Mouse (Mus musculus) midbrain, embryonic 12.5 days (tissue): ENCODE data around the gene Mtfr1l. TPM values are rescaled to one million over a fixed set of nuclear protein-coding genes. Genes with fewer than 3 reads are reported as not detected.
"Not testable (repeated sequence)": the region's sequence is repeated elsewhere in the genome, so short reads cannot be mapped to it uniquely, and the experiment has no call there.

Experiments
- ATAC-seq: fragments of 200-750 bp; cut with Nextera tagmentation; 2 replicates; pipeline ENCODE4 v1.8.0; 2017; ENCODE audit warnings: low read depth, moderate TSS enrichment, moderate library complexity; ENCODE audit not compliant: low FRiP score
- H3K27ac ChIP-seq: fragments of 300-500 bp; sonication (generic); replicated peaks from 2 replicates; pipeline ENCODE4 v1.5.1; 2016; ENCODE audit warnings: mild to moderate bottlenecking
- H3K27me3 ChIP-seq: fragments of 300-500 bp; sonication (generic); 2 replicates; pipeline ENCODE4 v1.6.1; 2016; ENCODE audit warnings: mild to moderate bottlenecking
- H3K36me3 ChIP-seq: fragments of 300-500 bp; sonication (generic); 2 replicates; pipeline ENCODE4 v1.6.1; 2016
- H3K4me1 ChIP-seq: fragments of 300-500 bp; sonication (generic); 2 replicates; pipeline ENCODE4 v1.6.1; 2016
- H3K4me2 ChIP-seq: fragments of 300-500 bp; sonication (generic); replicated peaks from 2 replicates; pipeline ENCODE4 v1.6.1; 2016; ENCODE audit warnings: mild to moderate bottlenecking, moderate library complexity
- H3K4me3 ChIP-seq: fragments of 300-500 bp; sonication (generic); 2 replicates; pipeline ENCODE4 v1.5.1; 2016; ENCODE audit warnings: mild to moderate bottlenecking
- H3K9ac ChIP-seq: fragments of 300-500 bp; sonication (generic); replicated peaks from 2 replicates; pipeline ENCODE4 v1.6.1; 2016; ENCODE audit warnings: mild to moderate bottlenecking, moderate library complexity
- H3K9me3 ChIP-seq: fragments of 300-500 bp; sonication (generic); 2 replicates; pipeline ENCODE4 v1.6.1; 2016; ENCODE audit warnings: mild to moderate bottlenecking
- WGBS: fragments of 180-500 bp; shearing (Covaris S2); methylation state at CpG from one replicate; pipeline ENCODE4 v1.1.7; 2016; 5-methylcytosine and 5-hydroxymethylcytosine counted together
- polyA plus RNA-seq: library from polyadenylated mRNA; unstranded; fragments of >200 nt; fragmentation: Nextera tagmentation; extraction: Ambion mirVana; gene quantifications from 2 replicates; pipeline ENCODE4 v1.2.1, GENCODE M21; 2016

Gene Mtfr1l
- polyA plus RNA-seq, 1 experiment from 2014 or later: 133 TPM

- no peak overlapping the region for H3K4me3 ChIP-seq
- peaks cover 4% of the 10 kb centered on the region; the same call in 1 of the 2 replicates for H3K27me3 ChIP-seq
- 70% methylated on average over 4 of the region's 4 CpGs for WGBS
- H3K4me1 ChIP-seq: peaks cover 17% of the 10 kb centered on the region
- H3K9me3 ChIP-seq: no peaks in the 10 kb centered on the region
- H3K27ac ChIP-seq: no peak overlapping the region
- peak; percentile 55 for ATAC-seq
- no peak overlapping the region for H3K9ac ChIP-seq
- H3K36me3 ChIP-seq: no peaks in the 10 kb centered on the region; the same call in 1 of the 2 replicates
- peak overlapping the region; percentile 86 for H3K4me2 ChIP-seq
Measured at GRCm38 (mm10) chr4:134510396-134510795, 24.8 kb downstream of the Mtfr1l start.

GRCm38 (mm10) chr4:134506713-134507112 lies 28.5 kb downstream of the Mtfr1l start:
- no peak overlapping the region for H3K9ac ChIP-seq
- WGBS: 86% methylated on average over 19 of the region's 19 CpGs
- H3K4me2 ChIP-seq: no peak overlapping the region
- no peak overlapping the region for H3K4me3 ChIP-seq
- H3K27me3 ChIP-seq: peaks cover 4% of the 10 kb centered on the region; the same call in 1 of the 2 replicates
- no peaks in the 10 kb centered on the region; the same call in 1 of the 2 replicates for H3K36me3 ChIP-seq
- no peak overlapping the region for H3K27ac ChIP-seq
- no peaks in the 10 kb centered on the region for H3K9me3 ChIP-seq
- ATAC-seq: no peak
- H3K4me1 ChIP-seq: peaks cover 8% of the 10 kb centered on the region

DNA sequence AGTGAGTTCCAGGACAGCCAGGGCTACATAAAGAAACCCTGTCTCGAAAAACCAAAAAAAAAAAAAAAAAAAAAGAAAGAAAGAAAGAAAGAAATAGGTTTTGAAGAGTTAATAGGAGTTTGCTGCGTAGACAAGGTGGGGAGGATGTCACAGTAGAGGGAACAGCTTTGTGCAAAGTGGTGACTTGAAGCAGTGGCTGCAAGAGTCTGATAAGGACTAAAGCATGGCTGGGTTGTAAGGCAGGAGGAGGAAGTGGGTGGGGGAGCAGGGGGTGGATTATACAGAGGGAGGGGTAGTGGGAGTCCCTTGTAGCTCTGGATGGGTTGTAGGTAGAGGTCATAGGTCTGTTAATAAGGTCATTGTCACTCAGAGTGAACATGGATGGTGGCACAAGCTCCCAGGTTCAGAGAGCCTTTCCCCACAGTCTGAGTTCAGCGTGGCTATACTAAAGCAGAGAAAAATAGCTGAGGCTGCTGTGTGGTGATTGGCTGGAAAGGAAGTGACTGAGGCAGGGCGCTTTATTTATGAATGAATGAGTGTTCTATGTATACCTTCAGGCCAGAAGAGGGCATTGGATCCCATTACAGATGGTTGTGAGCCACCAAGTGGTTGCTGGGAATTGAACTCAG lies 29.1 kb downstream of the Mtfr1l start:
- H3K4me1 ChIP-seq: peaks cover 1% of the 10 kb centered on the region; the same call in 1 of the 2 replicates
- no peak for ATAC-seq
- no peaks in the 10 kb centered on the region for H3K9me3 ChIP-seq
- 74% methylated on average over 3 of the region's 4 CpGs for WGBS
- no peak overlapping the region for H3K27ac ChIP-seq
- H3K36me3 ChIP-seq: no peaks in the 10 kb centered on the region; the same call in 1 of the 2 replicates
- H3K4me3 ChIP-seq: no peak overlapping the region
- no peak overlapping the region for H3K9ac ChIP-seq
- peaks cover 4% of the 10 kb centered on the region; the same call in 1 of the 2 replicates for H3K27me3 ChIP-seq
- no peak overlapping the region for H3K4me2 ChIP-seq

DNA sequence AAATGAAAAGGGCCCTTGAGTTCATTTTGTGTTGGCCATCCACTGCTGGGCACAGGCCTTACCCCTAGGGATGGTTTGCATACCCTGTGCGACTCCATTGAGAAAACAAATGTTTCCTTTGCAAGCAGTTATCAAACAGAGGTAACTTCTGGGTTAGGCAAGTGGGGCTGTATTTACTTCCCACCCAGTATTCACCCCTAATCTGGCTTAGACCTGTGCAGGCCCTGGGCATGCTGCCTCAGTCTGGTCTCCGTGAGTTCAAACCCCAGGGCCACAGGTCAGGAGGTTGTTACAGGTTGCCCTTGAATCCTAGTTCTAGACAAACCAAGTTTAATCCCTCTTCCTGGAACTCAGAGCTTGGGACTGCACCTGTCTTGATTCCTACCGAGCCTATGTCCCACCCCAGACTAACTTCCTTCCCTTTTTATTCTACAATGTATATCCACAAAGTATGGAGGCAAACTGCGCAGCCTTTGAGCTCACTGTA lies 29.8 kb downstream of the Mtfr1l start:
- ATAC-seq: no peak
- 93% methylated on average over 4 of the region's 4 CpGs for WGBS

DNA sequence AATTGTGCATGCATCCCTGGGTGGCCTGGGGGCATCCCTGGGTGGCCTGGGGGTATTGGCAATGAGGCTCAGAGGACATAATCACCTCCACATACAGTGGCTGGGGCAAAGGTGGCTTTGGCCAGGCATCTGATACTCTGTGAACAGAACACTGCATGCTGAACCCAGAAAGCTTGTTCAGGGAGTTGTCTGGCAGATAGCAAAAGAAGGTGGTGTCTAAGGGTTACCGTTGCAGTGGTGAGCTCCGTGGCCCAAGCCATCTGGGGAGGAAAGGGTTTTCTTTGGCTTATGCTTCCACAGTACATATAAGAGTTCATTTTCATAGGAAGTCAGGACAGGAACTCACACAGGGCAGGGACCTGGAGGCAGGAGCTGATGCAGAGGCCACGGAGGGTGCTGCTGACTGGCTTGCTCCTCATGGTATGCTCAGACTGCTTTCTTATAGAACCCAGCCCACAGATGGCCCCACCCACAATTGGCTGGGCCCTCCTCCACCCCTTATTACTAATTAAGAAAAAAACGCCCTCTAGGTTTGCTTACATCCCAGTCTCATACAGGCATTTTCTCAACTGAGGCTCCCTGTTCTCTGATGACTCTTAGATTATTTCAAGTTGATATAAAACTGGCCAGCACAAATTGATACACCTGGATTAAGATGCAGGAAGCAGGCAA lies 31.4 kb downstream of the Mtfr1l start:
- no peak overlapping the region for H3K4me2 ChIP-seq
- no peaks in the 10 kb centered on the region; the same call in 1 of the 2 replicates for H3K36me3 ChIP-seq
- no peak overlapping the region for H3K9ac ChIP-seq
- H3K27me3 ChIP-seq: peaks cover 4% of the 10 kb centered on the region; the same call in 1 of the 2 replicates
- no peak for ATAC-seq
- no peak overlapping the region for H3K4me3 ChIP-seq
- no peaks in the 10 kb centered on the region for H3K9me3 ChIP-seq
- no peak overlapping the region for H3K27ac ChIP-seq
- no peaks in the 10 kb centered on the region for H3K4me1 ChIP-seq
- 83% methylated on average over 4 of the region's 4 CpGs for WGBS

More for the DNA sequence above, 29.8 kb downstream of the Mtfr1l start:
- no peaks in the 10 kb centered on the region for H3K4me1 ChIP-seq
- H3K4me3 ChIP-seq: no peak overlapping the region
- H3K9me3 ChIP-seq: no peaks in the 10 kb centered on the region
- H3K27me3 ChIP-seq: peaks cover 4% of the 10 kb centered on the region; the same call in 1 of the 2 replicates
- H3K9ac ChIP-seq: no peak overlapping the region
- H3K4me2 ChIP-seq: no peak overlapping the region
- no peaks in the 10 kb centered on the region; the same call in 1 of the 2 replicates for H3K36me3 ChIP-seq
- no peak overlapping the region for H3K27ac ChIP-seq

DNA sequence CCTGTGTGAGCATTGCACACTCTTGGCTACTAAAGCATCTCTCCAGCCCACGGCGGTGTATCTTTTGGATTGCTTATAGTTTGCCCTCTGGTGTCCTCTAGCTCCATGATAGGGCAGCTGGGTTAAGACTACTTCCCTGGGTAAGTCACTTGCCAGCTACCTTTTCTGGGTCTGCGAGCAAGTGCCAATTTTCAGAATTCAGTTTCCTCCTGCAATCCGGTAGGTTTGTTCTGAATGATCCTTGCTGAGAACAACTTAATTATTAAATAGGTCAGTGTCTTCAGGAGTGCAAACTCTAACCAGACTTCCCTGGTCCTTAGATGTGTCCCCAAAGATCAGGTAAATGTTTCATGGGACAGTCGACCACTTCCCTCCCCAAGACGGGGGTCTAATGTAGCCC lies 34.1 kb downstream of the Mtfr1l start:
- Histone ChIP-seq H3K27ac (no peak overlapping the region), H3K4me2 (no peak overlapping the region), H3K36me3 (no peaks in the 10 kb centered on the region), H3K27me3 (peaks cover 19% of the 10 kb centered on the region), H3K4me1 (peaks cover 15% of the 10 kb centered on the region), H3K9ac (no peak overlapping the region), H3K4me3 (no peak overlapping the region), H3K9me3 (no peaks in the 10 kb centered on the region)
- ATAC-seq: no peak
- WGBS: 95% methylated on average over 6 of the region's 6 CpGs

GRCm38 (mm10) chr4:134498983-134499382 lies 36.2 kb downstream of the Mtfr1l start:
- not testable (repeated sequence) for ATAC-seq

GRCm38 (mm10) chr4:134497986-134498731 lies 37.0 kb downstream of the Mtfr1l start:
- no peak overlapping the region for H3K4me3 ChIP-seq
- ATAC-seq: no peak
- peaks cover 25% of the 10 kb centered on the region for H3K4me1 ChIP-seq
- H3K36me3 ChIP-seq: no peaks in the 10 kb centered on the region
- WGBS: 74% methylated on average over 12 of the region's 12 CpGs
- peak overlapping the region; percentile 99; the same call in 1 of the 2 replicates for H3K4me2 ChIP-seq
- no peaks in the 10 kb centered on the region for H3K9me3 ChIP-seq
- no peak overlapping the region for H3K27ac ChIP-seq
- peaks cover 24% of the 10 kb centered on the region for H3K27me3 ChIP-seq
- H3K9ac ChIP-seq: no peak overlapping the region

More at GRCm38 (mm10) chr4:134498983-134499382, 36.2 kb downstream of the Mtfr1l start:
- not testable (repeated sequence) for H3K36me3 ChIP-seq, H3K9ac ChIP-seq, H3K27ac ChIP-seq, H3K4me2 ChIP-seq, H3K9me3 ChIP-seq, H3K4me3 ChIP-seq
- 85% methylated on average over 6 of the region's 6 CpGs for WGBS
- peaks cover 24% of the 10 kb centered on the region for H3K27me3 ChIP-seq
- peaks cover 25% of the 10 kb centered on the region for H3K4me1 ChIP-seq

GRCm38 (mm10) chr4:134497223-134497622 lies 38.0 kb downstream of the Mtfr1l start:
- H3K9ac ChIP-seq: peak overlapping the region; percentile 68
- no peaks in the 10 kb centered on the region for H3K36me3 ChIP-seq
- ATAC-seq: 0 out of 2 replicates have a peak, but pooled peaks have one; percentile 34
- peak overlapping the region; percentile 99 for H3K4me2 ChIP-seq
- H3K4me3 ChIP-seq: peak overlapping the region; percentile 57
- 11% methylated on average over 6 of the region's 6 CpGs for WGBS
- 0 out of 2 replicates have a peak overlapping the region, but pooled peaks have one; percentile 15 for H3K27ac ChIP-seq
- H3K27me3 ChIP-seq: peaks cover 24% of the 10 kb centered on the region
- peaks cover 25% of the 10 kb centered on the region for H3K4me1 ChIP-seq
- no peaks in the 10 kb centered on the region for H3K9me3 ChIP-seq

GRCm38 (mm10) chr4:134496595-134497210 lies 38.5 kb downstream of the Mtfr1l start, which contains the start of gene Paqr7:
Gene Paqr7, plus strand, starts transcription at chr4:134496697.
- H3K36me3 ChIP-seq: no peaks in the 10 kb centered on the region
- ATAC-seq: 0 out of 2 replicates have a peak, but pooled peaks have one; percentile 52
- H3K9ac ChIP-seq: peak within 1 kb of the TSS; percentile 68
- peak within 1 kb of the TSS; percentile 32 for H3K27ac ChIP-seq
- H3K4me3 ChIP-seq: peak within 1 kb of the TSS; percentile 57
- peaks cover 25% of the 10 kb centered on the region for H3K4me1 ChIP-seq
- H3K4me2 ChIP-seq: peak within 1 kb of the TSS; percentile 99
- 2% methylated on average over 35 of the region's 35 CpGs for WGBS
- no peaks in the 10 kb centered on the region for H3K9me3 ChIP-seq
- H3K27me3 ChIP-seq: peaks cover 24% of the 10 kb centered on the region

DNA sequence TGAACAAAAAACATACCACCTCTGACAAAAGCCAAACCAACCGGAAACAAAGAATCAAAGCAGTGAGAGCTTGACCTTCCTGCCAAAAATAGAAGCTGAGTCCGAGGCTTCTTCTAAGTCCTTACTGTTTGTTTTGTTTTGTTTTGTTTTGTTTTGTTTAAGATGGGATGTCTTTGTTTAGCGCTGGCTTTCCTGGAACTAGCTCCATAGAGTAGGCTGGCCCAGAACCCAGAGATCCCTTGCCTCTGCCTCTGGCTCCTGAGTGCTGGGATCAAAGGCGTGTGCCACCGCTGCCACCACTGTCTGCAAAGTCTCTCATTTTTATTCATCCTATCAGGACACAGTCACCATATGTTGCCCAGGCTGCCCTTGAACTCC lies 39.7 kb downstream of the Mtfr1l start:
- Histone ChIP-seq H3K4me2 (no peak overlapping the region), H3K9me3 (no peaks in the 10 kb centered on the region), H3K4me3 (no peak overlapping the region), H3K9ac (no peak overlapping the region), H3K27ac (no peak overlapping the region), H3K4me1 (peaks cover 25% of the 10 kb centered on the region), H3K36me3 (no peaks in the 10 kb centered on the region), H3K27me3 (peaks cover 24% of the 10 kb centered on the region)
- no peak for ATAC-seq
- WGBS: 66% methylated on average over 5 of the region's 5 CpGs
